Mouse (Mus musculus) embryonic fibroblast, embryonic 13.5 days (primary cell): ENCODE results near the gene Gpd1l.

Experiments
- CTCF ChIP-seq: IDR thresholded peaks from 2 replicates; pipeline ENCODE4 v1.5.1; 2011; ENCODE audit warnings: mild to moderate bottlenecking, control low read depth, low read length, moderate library complexity, borderline replicate concordance; ENCODE audit not compliant: insufficient read depth
- POLR2A ChIP-seq: IDR thresholded peaks from 2 replicates; pipeline ENCODE4 v1.6.1; 2011; ENCODE audit warnings: low read depth, mild to moderate bottlenecking, control low read depth, low read length, moderate library complexity

GRCm38 (mm10) chr9:114892974-114893373 is 40.8 kb downstream of the Gpd1l start:
- no peak for TF ChIP-seq CTCF
- TF ChIP-seq POLR2A = no peak
